Mouse (Mus musculus): ENCODE measurements around the gene Ank.

- TF ChIP-seq POLR2A (IDR thresholded peaks at IDR 0.05; ENCODE audit: control insufficient read depth in 1 of 2, insufficient read depth in 1 of 2, low read depth in 1 of 2, low read length in 2 of 2, poor library complexity in 1 of 2), result no peak
- no peak for TF ChIP-seq ZMIZ1 (IDR thresholded peaks at IDR 0.05; ENCODE audit: low read depth, low read length)
- TF ChIP-seq EP300 (IDR thresholded peaks at IDR 0.05; ENCODE audit: low read depth in 1 of 2, low read length in 2 of 2), result no peak
- no peak for TF ChIP-seq TAL1 (IDR thresholded peaks at IDR 0.05; ENCODE audit: low read length)
- TF ChIP-seq CTCF (IDR thresholded peaks at IDR 0.05 in 2 of 3, conservative IDR thresholded peaks at IDR 0.05 in 1 of 3; ENCODE audit: control insufficient read depth in 1 of 3, insufficient read depth in 1 of 3, low read depth in 2 of 3, low read length in 3 of 3, poor library complexity in 1 of 3, severe bottlenecking in 1 of 3), result no peak
- TF ChIP-seq JUND (IDR thresholded peaks at IDR 0.05; ENCODE audit: low read depth, low read length), result no peak
These were observed 87.1 kb downstream of the Ank start for GRCm38 (mm10) chr15:27553554-27553953.

Measured in MEL (cell line).